Mouse (Mus musculus) telencephalon, adult 2 months (tissue): ENCODE results near the gene Tmem209.
A peak's percentile ranks its signal among the peaks of the same experiment; 100 is the strongest.

Experiments
- DNase-seq: peaks from one replicate; pipeline ENCODE4 v3.0.0-alpha.2; 2011; ENCODE audit warnings: low read depth, low spot score

Gene Tmem209

GRCm38 (mm10) chr6:30462822-30463221 lies 46.8 kb downstream of the Tmem209 start:
- DNase-seq, result no peak

- DNase-seq, result no peak
These were observed 47.7 kb downstream of the Tmem209 start for GRCm38 (mm10) chr6:30461755-30462344.

GRCm38 (mm10) chr6:30460750-30461446 lies 48.7 kb downstream of the Tmem209 start:
- DNase-seq, result peak; percentile 97

GRCm38 (mm10) chr6:30459811-30460749 lies 49.5 kb downstream of the Tmem209 start:
- DNase-seq, result no peak

- no peak for DNase-seq
These were observed 50.4 kb downstream of the Tmem209 start for GRCm38 (mm10) chr6:30459056-30459747.

- DNase-seq, result no peak
These were observed 51.0 kb downstream of the Tmem209 start for GRCm38 (mm10) chr6:30458626-30459025.

GRCm38 (mm10) chr6:30456991-30457390 lies 52.6 kb downstream of the Tmem209 start:
- DNase-seq, result no peak

GRCm38 (mm10) chr6:30439576-30439975 lies 70.0 kb downstream of the Tmem209 start:
- no peak for DNase-seq

- DNase-seq, result no peak
These were observed 72.5 kb downstream of the Tmem209 start for GRCm38 (mm10) chr6:30437054-30437453.

GRCm38 (mm10) chr6:30436476-30436875 lies 73.1 kb downstream of the Tmem209 start:
- DNase-seq, result no peak

GRCm38 (mm10) chr6:30432461-30433192 lies 77.0 kb downstream of the Tmem209 start:
- DNase-seq, result peak; percentile 39
